In the genomic region with DNA sequence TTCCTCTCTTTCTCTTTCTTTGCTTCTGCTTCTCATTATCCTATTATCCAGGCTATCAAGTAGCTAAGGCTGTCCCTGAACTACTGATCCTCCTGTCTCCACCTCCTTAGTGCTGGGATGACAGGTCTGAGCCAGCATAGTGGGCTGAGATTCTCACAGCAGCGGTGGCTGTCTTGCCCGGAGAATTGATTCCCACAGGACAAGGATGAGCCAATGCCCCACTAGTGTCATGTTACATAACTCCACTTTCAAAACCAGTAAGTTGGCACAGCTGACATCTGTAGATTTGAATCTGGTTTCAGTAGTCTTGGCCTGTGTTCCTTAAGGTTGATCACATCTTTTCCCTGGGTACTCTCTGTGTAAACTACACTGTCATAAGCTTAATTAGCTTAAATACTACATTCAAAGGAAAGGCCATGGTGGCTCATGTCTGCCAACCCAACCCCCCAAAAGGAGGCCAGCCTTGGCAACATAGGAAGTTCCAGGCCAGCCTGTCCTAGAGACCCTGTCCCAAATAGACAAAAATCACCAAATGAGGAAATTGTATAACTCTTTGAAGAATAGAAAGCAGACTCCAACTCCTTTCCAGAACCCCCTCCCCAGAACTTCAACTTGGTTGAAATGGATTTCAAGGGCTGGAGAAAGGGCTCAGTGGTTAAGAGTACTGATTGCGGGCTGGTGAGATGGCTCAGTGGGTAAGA, we compare ENCODE assay signal across 18 mouse cellular contexts. TPM values are rescaled to one million over a fixed set of nuclear protein-coding genes. Genes with fewer than 3 reads are reported as not detected.
DNase-seq lines count a peak whose midpoint lies in the region.
"Had no signal": no experiment of that assay in that cellular context is flagged by ENCODE, and none has a peak within 500 bp of the region (broad histone marks: within the 10 kb centered on the region; RNA-seq: fewer than 3 reads in every experiment).

No protein-coding gene starts in this region.

- DNase-seq in heart, adult 11 months = peak; percentile 65
- DNase-seq in heart, postnatal 4 days = no peak
- DNase-seq in ovary, adult 18-20 months (ENCODE audit: low spot score) = peak; percentile 0
- no peak for DNase-seq in ovary, postnatal 36 days (ENCODE audit: low spot score)
- DNase-seq in adipocyte (ENCODE audit: low spot score) = peak; percentile 78
- no peak for DNase-seq in neural tube, embryonic 10.5 days (ENCODE audit: extremely low spot score, low spot score)
- no peak for DNase-seq in left cerebral cortex, adult 11 months (ENCODE audit: low spot score)
- DNase-seq: adrenal gland, postnatal 25 days; cerebellum, adult 11 months; cerebellum, adult 8-10 months; cerebellum, postnatal 25 days; gastrocnemius, postnatal 10 days; heart, postnatal 10 days had no signal

RNA-seq across cellular contexts. Expression of a gene that starts 3.9 kb away (rescaled TPM):
- total RNA-seq in heart, postnatal 4 days (2021) = 10 to 100 TPM; 55.1 to 60.7 TPM

RNA-seq across cellular contexts. Expression of a gene that starts 4.3 kb away (rescaled TPM):
- not detected for total RNA-seq in heart, postnatal 4 days (2021)
- total RNA-seq: gastrocnemius, postnatal 10 days; gastrocnemius, postnatal 4 days; heart, adult 8-10 months; heart, postnatal 10 days; hematopoietic stem cell, adult 5-6 weeks; hindbrain, postnatal 0 days had no signal

RNA-seq across cellular contexts. Expression of a gene that starts 10.9 kb away (rescaled TPM):
- 10 to 100 TPM; 42.3 to 49.3 TPM for total RNA-seq in heart, postnatal 4 days (2021)

RNA-seq across cellular contexts. Expression of a gene that starts 13.6 kb away (rescaled TPM):
- not detected for total RNA-seq in heart, postnatal 4 days (2021)
- total RNA-seq: ES-E14; gastrocnemius, postnatal 10 days; gastrocnemius, postnatal 4 days; heart, adult 8-10 months; heart, postnatal 10 days; hematopoietic stem cell, adult 5-6 weeks; hindbrain, postnatal 0 days had no signal

RNA-seq across cellular contexts. Expression of a gene that starts 24.8 kb away (rescaled TPM):
- total RNA-seq in heart, postnatal 4 days (2021) = 10 to 100 TPM; 36.0 to 36.9 TPM

Comparison
In these comparisons a context has a peak if more than half of its experiments do, and no peak if none do; other contexts are left out.
1. DNase-seq: peak in heart, adult 11 months (single experiment), ovary, adult 18-20 months (single experiment) and adipocyte (single experiment); none in heart, postnatal 4 days (single experiment), ovary, postnatal 36 days (single experiment), neural tube, embryonic 10.5 days (single experiment) and left cerebral cortex, adult 11 months (single experiment).